Mouse (Mus musculus): ENCODE data around the gene Wdr31. TPM values are rescaled to one million over a fixed set of nuclear protein-coding genes. Genes with fewer than 3 reads are reported as not detected.
"Not testable (repeated sequence)": the region's sequence is repeated elsewhere in the genome, so short reads cannot be mapped to it uniquely, and the experiment has no call there.

Wdr31 gene
- total RNA-seq, 2 experiments from 2014 or later = 0.50 to 1.2 TPM

DNA sequence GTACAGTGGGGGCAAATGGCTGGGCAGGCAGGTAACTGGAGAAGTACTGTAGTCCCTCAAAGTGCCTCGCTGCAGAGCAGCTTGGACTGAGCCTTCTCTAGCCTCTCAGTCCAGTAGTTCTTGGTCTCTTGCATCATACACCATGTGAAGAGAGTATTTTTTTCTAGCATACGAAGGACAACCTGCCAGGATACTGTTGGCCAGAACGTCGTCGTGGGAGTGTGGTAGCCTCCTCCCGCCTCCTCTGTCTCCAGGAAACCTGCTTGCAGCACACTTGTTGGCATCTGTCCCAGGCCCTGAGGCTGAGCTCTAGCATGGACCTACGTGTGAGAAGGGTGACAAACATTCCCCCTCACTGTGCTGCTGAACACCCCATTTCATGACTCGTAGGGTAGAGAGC lies 26.1 kb upstream of the Wdr31 start:
- peak; percentile 78 for ATAC-seq (replicated peaks; ENCODE audit: poor library complexity)

DNA sequence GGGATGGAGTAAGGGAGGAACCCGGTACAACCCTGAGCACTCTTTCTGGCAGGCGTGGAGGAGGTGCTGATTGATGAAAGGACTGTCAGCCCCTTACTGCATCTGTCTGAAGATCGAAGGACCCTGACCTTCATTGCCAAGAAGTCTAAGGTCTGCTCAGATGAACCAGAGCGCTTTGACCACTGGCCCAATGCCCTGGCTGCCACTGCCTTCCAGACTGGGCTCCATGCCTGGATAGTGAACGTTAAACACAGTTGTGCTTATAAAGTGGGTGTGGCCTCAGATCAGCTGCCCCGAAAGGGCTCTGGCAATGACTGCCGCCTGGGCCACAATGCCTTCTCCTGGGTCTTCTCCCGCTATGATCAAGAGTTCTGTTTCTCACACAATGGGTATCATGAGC lies 25.2 kb upstream of the Wdr31 start:
- 0 out of 2 replicates have a peak, but pooled peaks have one; percentile 20 for ATAC-seq (replicated peaks; ENCODE audit: poor library complexity)

DNA sequence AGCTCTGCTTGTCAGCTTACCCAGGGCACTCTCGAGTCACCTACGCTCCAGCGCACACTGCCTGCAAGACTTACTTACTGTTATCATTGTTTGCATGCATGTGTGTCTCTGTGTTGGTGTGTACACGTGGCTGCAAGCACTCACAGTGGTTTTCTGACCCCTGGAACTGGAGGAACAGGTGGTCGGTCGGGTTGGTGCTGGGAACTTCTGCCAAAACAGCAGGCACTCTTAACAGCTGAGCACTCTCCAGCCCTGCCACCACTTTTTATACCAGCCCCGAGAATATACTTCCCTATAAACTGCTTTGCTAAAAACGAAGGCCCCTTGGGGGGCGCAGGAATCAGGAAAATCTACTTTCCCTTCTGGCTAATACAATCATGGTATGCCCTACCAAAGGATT lies 23.5 kb upstream of the Wdr31 start:
- no peak; the same call in 1 of the 2 replicates for ATAC-seq (replicated peaks; ENCODE audit: poor library complexity)

- no peak for ATAC-seq (replicated peaks; ENCODE audit: poor library complexity)
Measured at GRCm38 (mm10) chr4:62492682-62493081, 22.0 kb upstream of the Wdr31 start.

DNA sequence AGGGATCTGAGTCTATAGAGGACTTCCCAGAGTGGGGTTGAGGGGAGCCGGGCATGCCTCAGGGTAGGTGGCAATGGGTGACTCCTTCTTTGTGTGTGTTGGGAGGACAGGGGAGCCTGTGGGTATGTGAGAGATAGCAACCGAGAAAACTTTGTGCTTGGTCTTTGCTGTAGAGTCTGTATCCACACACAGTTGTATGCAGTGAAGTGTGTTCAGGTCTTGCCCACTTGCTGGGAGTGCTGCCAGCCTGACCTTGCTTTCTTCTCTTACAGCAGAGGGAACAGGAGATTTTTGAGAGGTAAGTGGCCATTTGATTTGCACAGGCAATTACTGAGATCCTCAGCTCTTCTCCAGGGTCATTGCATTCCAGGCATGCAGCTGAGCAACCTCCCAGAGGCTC lies 17.2 kb upstream of the Wdr31 start:
- ATAC-seq (replicated peaks; ENCODE audit: poor library complexity) = no peak

GRCm38 (mm10) chr4:62487172-62487571 lies 16.5 kb upstream of the Wdr31 start:
- ATAC-seq (replicated peaks; ENCODE audit: poor library complexity) = no peak

- ATAC-seq (replicated peaks; ENCODE audit: poor library complexity) = no peak
Measured at GRCm38 (mm10) chr4:62486162-62486696, 15.5 kb upstream of the Wdr31 start.

GRCm38 (mm10) chr4:62485450-62486161 lies 14.9 kb upstream of the Wdr31 start:
- no peak for ATAC-seq (replicated peaks; ENCODE audit: poor library complexity)

- ATAC-seq (replicated peaks; ENCODE audit: poor library complexity) = peak; percentile 12; the same call in 1 of the 2 replicates
Measured at GRCm38 (mm10) chr4:62484928-62485327, 14.2 kb upstream of the Wdr31 start.

DNA sequence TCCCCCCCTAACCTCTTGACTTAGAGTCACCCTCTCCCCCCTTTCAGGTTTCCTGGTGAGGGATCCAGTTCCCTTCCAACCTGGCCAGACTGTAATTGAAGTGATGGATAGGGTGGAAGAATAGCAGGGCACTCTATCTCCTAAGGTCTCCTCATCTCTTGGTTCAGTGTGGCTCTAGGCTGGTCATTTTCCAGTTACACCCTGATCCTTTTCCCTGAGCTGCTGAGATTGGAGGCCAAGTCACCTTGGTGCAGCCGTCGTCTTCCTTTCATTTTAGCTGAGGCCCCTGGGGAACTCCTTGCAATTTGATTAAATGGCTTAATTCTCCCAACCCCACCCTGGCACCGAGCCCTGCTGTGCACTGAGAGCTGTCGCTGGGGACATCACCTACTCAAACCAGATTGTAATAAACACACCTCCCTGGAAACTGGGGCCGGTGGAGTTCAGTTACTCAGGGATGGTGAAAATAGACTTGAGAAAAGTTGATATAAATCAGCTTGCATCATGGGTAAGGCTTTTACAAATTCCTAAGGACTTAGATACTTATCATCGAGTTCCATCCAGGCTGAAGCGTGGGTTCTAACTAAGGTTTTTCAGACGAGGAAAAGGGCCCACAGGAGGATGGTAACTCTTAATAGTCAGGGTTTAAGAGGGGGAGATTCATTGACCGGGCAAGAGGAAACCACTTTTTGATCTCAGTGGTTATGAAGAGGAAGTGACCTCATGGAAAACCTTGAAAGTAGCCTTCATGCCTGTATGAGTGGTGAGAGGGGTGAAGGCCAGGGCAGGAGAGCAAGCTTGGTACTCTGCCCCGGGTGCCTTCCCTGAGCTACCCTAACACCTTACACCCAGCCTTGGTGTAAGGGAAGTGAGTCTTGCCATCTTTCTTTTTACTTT lies 10.3 kb upstream of the Wdr31 start:
- ATAC-seq (replicated peaks; ENCODE audit: poor library complexity) = peak; percentile 69

- peak; percentile 61 for ATAC-seq (replicated peaks; ENCODE audit: poor library complexity)
Measured at GRCm38 (mm10) chr4:62479937-62480708, 9.4 kb upstream of the Wdr31 start, which contains the start of gene Bspry. TSS of gene Bspry (plus strand) at chr4:62480053.

GRCm38 (mm10) chr4:62479593-62479936 lies 8.9 kb upstream of the Wdr31 start:
- not testable (repeated sequence) for ATAC-seq (replicated peaks; ENCODE audit: poor library complexity)

GRCm38 (mm10) chr4:62477542-62478244 lies 7.0 kb upstream of the Wdr31 start:
- no peak for ATAC-seq (replicated peaks; ENCODE audit: poor library complexity)

- no peak for ATAC-seq (replicated peaks; ENCODE audit: poor library complexity)
Measured at GRCm38 (mm10) chr4:62475793-62476192, 5.1 kb upstream of the Wdr31 start.

DNA sequence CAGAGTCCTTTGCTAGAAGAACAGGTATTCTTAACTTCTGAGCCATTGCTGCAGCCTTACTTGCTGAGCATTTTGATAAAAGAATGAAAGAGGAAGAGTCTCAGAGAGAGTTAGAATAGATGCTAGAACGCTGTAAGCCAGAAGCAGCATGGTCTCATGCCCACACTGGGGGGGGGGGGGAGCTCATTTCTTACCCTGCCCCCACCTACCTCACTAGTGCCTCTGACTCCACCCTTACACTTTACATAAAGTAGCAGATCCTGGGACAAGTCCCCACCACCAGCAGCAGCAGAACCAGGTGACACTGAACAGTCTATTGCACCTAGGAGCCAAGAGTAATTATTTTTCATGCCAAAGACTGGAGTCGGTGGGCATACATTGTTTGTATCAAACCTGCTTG lies 4.4 kb upstream of the Wdr31 start:
- ATAC-seq (replicated peaks; ENCODE audit: poor library complexity) = no peak

GRCm38 (mm10) chr4:62472071-62472470 lies 1.4 kb upstream of the Wdr31 start:
- ATAC-seq (replicated peaks; ENCODE audit: poor library complexity) = no peak

GRCm38 (mm10) chr4:62468158-62468557 lies 2.5 kb downstream of the Wdr31 start:
- no peak for ATAC-seq (replicated peaks; ENCODE audit: poor library complexity)

- ATAC-seq (replicated peaks; ENCODE audit: poor library complexity) = no peak
Measured at GRCm38 (mm10) chr4:62463124-62463523, 7.6 kb downstream of the Wdr31 start.

GRCm38 (mm10) chr4:62460348-62460747 lies 10.3 kb downstream of the Wdr31 start:
- ATAC-seq (replicated peaks; ENCODE audit: poor library complexity) = no peak

GRCm38 (mm10) chr4:62459081-62459480 lies 11.6 kb downstream of the Wdr31 start:
- no peak for ATAC-seq (replicated peaks; ENCODE audit: poor library complexity)

Measured in megakaryocyte progenitor cell, adult 5-6 weeks (primary cell).